Mouse (Mus musculus) neural tube, embryonic 14.5 days (tissue): ENCODE results near the gene Defb47. TPM values are rescaled to one million over a fixed set of nuclear protein-coding genes. Genes with fewer than 3 reads are reported as not detected.

Experiments used
- polyA plus RNA-seq: library from polyadenylated mRNA; unstranded; fragments of >200 nt; fragmentation: Nextera tagmentation; extraction: Ambion mirVana; gene quantifications from 2 replicates; pipeline ENCODE4 v1.2.1, GENCODE M21; 2014

Gene Defb47
- polyA plus RNA-seq, 1 experiment from 2014 or later, result not detected

Other genes with a start within 250 kb of the Defb47 start
- gene Ints6, start 236.9 kb upstream of the Defb47 start, polyA plus RNA-seq, result 19.8 and 22.5 TPM in 2 replicates
- gene Wdfy2, start 160.4 kb upstream of the Defb47 start, polyA plus RNA-seq, result 13.1 and 16.5 TPM in 2 replicates
- gene Defb48, start 13.6 kb upstream of the Defb47 start, polyA plus RNA-seq, result not detected in 2 replicates
- gene Defb43, start 13.7 kb downstream of the Defb47 start, polyA plus RNA-seq, result not detected in 2 replicates
- gene Defb42, start 48.9 kb downstream of the Defb47 start, polyA plus RNA-seq, result 0.20 TPM in 1 of 2 replicates, not detected in the other
- gene Defb30, start 51.9 kb downstream of the Defb47 start, polyA plus RNA-seq, result not detected in 2 replicates